In the genomic region with DNA sequence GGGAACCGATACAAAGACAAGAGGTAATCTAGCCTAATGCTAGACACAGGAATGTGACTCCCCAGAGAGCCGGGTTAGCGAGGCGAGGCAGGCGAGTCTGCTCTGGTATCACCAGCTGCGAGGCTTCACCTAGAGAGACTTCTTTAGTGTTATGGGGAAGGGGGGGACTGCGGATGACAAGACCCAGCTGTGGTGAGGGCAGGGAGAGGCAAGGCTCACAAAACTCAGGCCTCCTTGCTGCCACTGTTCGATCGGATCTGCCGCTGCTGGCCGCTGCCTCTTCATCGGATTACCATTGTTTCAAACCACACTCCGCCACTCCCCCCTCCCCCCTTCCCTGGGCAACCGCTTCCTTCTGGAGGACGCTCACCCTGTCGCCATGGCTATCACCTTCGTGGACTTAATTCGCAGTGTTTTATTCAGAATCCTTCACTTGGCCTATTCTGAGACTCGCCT, we compare ENCODE assay signal across 8 mouse cellular contexts. TPM values are rescaled to one million over a fixed set of nuclear protein-coding genes. Genes with fewer than 3 reads are reported as not detected.
A peak's percentile ranks its signal among the peaks of the same experiment; 100 is the strongest.
DNase-seq lines count a peak whose midpoint lies in the region; ATAC-seq and TF ChIP-seq lines count a peak whose summit lies in the region.

No protein-coding gene starts in this region.

- no peak overlapping the region for H3K27ac ChIP-seq in ES-Bruce4 (ENCODE audit: insufficient read depth, low read length)
- peak overlapping the region; percentile 76 for H3K27ac ChIP-seq in lung, embryonic 16.5 days (ENCODE audit: low read length)

- H3K27me3 ChIP-seq in ES-Bruce4 (ENCODE audit: control insufficient read depth, insufficient read depth, low read length, poor library complexity, severe bottlenecking), result no peaks in the 10 kb centered on the region
- H3K27me3 ChIP-seq in lung, embryonic 16.5 days (ENCODE audit: control insufficient read depth, insufficient read depth, low read depth, low read length), result no peaks in the 10 kb centered on the region

- 1% methylated on average over 19 of the region's 19 CpGs for WGBS in lung, embryonic 16.5 days

- peak; percentile 41 for DNase-seq in adrenal gland, postnatal 14 days
- DNase-seq in kidney, adult 8-10 months, result peak; percentile 31 to 40
- DNase-seq in retina, embryonic 14.5 days (ENCODE audit: low spot score), result peak; percentile 78
- DNase-seq in gastrocnemius, postnatal 36 days, result no peak

- ATAC-seq in granulocyte monocyte progenitor cell, adult 5-6 weeks (replicated peaks; ENCODE audit: poor library complexity, severe bottlenecking), result peak; percentile 44
- peak; percentile 94 for ATAC-seq in lung, embryonic 16.5 days (ENCODE audit: low read depth)
- ATAC-seq in erythroblast, adult 5-6 weeks (replicated peaks; ENCODE audit: low FRiP score, poor library complexity, severe bottlenecking), result no peak

- intact Hi-C loops in gastrocnemius, postnatal 36 days (cut with DNase I), result no loop called here

- peak overlapping the region; percentile 64 for H3K4me2 ChIP-seq in lung, embryonic 16.5 days (ENCODE audit: low read depth, low read length)

- H3K4me1 ChIP-seq in ES-Bruce4 (ENCODE audit: control insufficient read depth, insufficient read depth, low read length), result peaks cover 2% of the 10 kb centered on the region
- H3K4me1 ChIP-seq in lung, embryonic 16.5 days (replicated peaks; ENCODE audit: control insufficient read depth, insufficient read depth, low read length), result peaks cover 12% of the 10 kb centered on the region

- TF ChIP-seq CTCF in ES-Bruce4 (IDR thresholded peaks at IDR 0.05; ENCODE audit: low read depth, low read length), result no peak

- no peak for TF ChIP-seq EP300 in ES-Bruce4 (IDR thresholded peaks at IDR 0.05; ENCODE audit: insufficient read depth, low read depth, low read length)

- TF ChIP-seq POLR2A in ES-Bruce4 (IDR thresholded peaks at IDR 0.05; ENCODE audit: insufficient read depth, low read length), result no peak

- H3K9me3 ChIP-seq in ES-Bruce4 (replicated peaks; ENCODE audit: control insufficient read depth, insufficient read depth, low read length, poor library complexity, severe bottlenecking), result no peaks in the 10 kb centered on the region
- H3K9me3 ChIP-seq in lung, embryonic 16.5 days (ENCODE audit: control insufficient read depth, low read length), result 0 out of 2 replicates have a peak, but pooled peaks cover 3% of the 10 kb centered on the region

- peak overlapping the region; percentile 27 for H3K4me3 ChIP-seq in ES-Bruce4 (ENCODE audit: low read depth, low read length)
- H3K4me3 ChIP-seq in lung, embryonic 16.5 days (ENCODE audit: low read length), result peak overlapping the region; percentile 38

- H3K36me3 ChIP-seq in ES-Bruce4 (ENCODE audit: control insufficient read depth, insufficient read depth, low read length, poor library complexity, severe bottlenecking), result no peaks in the 10 kb centered on the region
- no peaks in the 10 kb centered on the region for H3K36me3 ChIP-seq in lung, embryonic 16.5 days (ENCODE audit: control insufficient read depth, insufficient read depth, low read length)

- H3K9ac ChIP-seq in ES-Bruce4 (ENCODE audit: low read depth, poor library complexity, severe bottlenecking), result 0 out of 2 replicates have a peak overlapping the region, but pooled peaks have one; percentile 3
- H3K9ac ChIP-seq in lung, embryonic 16.5 days (ENCODE audit: low read length), result peak overlapping the region; percentile 66

RNA-seq across cellular contexts. Expression of a gene that starts 22.3 kb away (rescaled TPM):
- polyA plus RNA-seq in ES-Bruce4 (2011; ENCODE audit: insufficient read depth, insufficient read length, low read depth, missing spikeins), result 69.9 and 79.6 TPM in 2 replicates
- 57.1 and 74.2 TPM in 2 replicates for total RNA-seq in adrenal gland, postnatal 14 days (2021)
- 41.5 and 46.1 TPM in 2 replicates for total RNA-seq in granulocyte monocyte progenitor cell, adult 5-6 weeks (2014; fragmentation: Nextera tagmentation)
- total RNA-seq in granulocyte monocyte progenitor cell, adult 5-6 weeks (2017), result 56.4 and 84.0 TPM in 2 replicates
- polyA plus RNA-seq in lung, embryonic 16.5 days (2015; fragmentation: Nextera tagmentation; extraction: Ambion mirVana), result 8.8 and 8.9 TPM in 2 replicates
- total RNA-seq in erythroblast, adult 5-6 weeks (2015; ENCODE audit: low replicate concordance), result 35.4 and 65.8 TPM in 2 replicates
- 29.8 and 33.5 TPM in 2 replicates for total RNA-seq in erythroblast, adult 5-6 weeks (2017; ENCODE audit: low replicate concordance)
- total RNA-seq in gastrocnemius, postnatal 36 days (2021), result 10 to 100 TPM; 36.9 to 40.5 TPM

RNA-seq across cellular contexts. Expression of a gene that starts 56.6 kb away (rescaled TPM):
- polyA plus RNA-seq in ES-Bruce4 (2011; ENCODE audit: insufficient read depth, insufficient read length, low read depth, missing spikeins), result 6.1 and 7.8 TPM in 2 replicates
- total RNA-seq in adrenal gland, postnatal 14 days (2021), result 65.5 and 66.1 TPM in 2 replicates
- 17.1 and 19.3 TPM in 2 replicates for total RNA-seq in granulocyte monocyte progenitor cell, adult 5-6 weeks (2014; fragmentation: Nextera tagmentation)
- total RNA-seq in granulocyte monocyte progenitor cell, adult 5-6 weeks (2017), result 12.4 TPM in 2 replicates
- polyA plus RNA-seq in lung, embryonic 16.5 days (2015; fragmentation: Nextera tagmentation; extraction: Ambion mirVana), result 15.9 and 16.4 TPM in 2 replicates
- total RNA-seq in erythroblast, adult 5-6 weeks (2015; ENCODE audit: low replicate concordance), result 3.8 and 7.5 TPM in 2 replicates
- total RNA-seq in erythroblast, adult 5-6 weeks (2017; ENCODE audit: low replicate concordance), result 3.0 and 9.2 TPM in 2 replicates
- total RNA-seq in gastrocnemius, postnatal 36 days (2021), result 10 to 100 TPM; 27.1 to 28.7 TPM

Comparison
In these comparisons a context has a peak if more than half of its experiments do, and no peak if none do; other contexts are left out.
1. DNase-seq: peak in adrenal gland, postnatal 14 days (single experiment), kidney, adult 8-10 months (2 of 2) and retina, embryonic 14.5 days (single experiment); none in gastrocnemius, postnatal 36 days (0 of 2).